Mouse (Mus musculus): Measurements from ENCODE around the gene Olfr551. TPM values are rescaled to one million over a fixed set of nuclear protein-coding genes. Genes with fewer than 3 reads are reported as not detected.

The Olfr551 gene
- polyA plus RNA-seq, 1 experiment from 2014 or later, result not detected

DNA sequence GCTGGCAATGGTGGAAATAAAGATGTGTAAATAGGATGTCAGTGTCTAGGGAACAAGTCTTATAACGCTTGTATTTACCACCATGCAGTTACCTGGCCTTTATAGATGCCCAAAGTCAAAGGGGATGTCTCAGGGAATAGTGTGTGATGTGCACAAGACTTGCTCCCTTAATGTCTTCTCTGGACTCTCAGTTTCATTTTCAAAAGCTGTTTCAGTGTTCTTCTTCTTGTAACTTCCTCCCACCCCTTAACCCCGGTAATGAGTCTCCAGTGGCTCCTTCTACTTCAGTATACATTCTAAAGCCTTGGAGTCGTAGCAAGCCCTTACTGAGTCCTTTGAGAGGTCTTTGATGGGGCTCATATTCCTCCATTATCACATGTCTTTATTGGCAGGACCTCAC is 38.4 kb downstream of the Olfr551 start:
- no peaks in the 10 kb centered on the region for H3K9me3 ChIP-seq
- no peaks in the 10 kb centered on the region for H3K36me3 ChIP-seq (replicated peaks)
- no peak overlapping the region for H3K4me3 ChIP-seq
- no peaks in the 10 kb centered on the region for H3K4me1 ChIP-seq
- no peak for DNase-seq (ENCODE audit: low spot score)
- H3K27me3 ChIP-seq (replicated peaks; ENCODE audit: low read depth, poor library complexity, severe bottlenecking), result no peaks in the 10 kb centered on the region
- WGBS, result 84% methylated on average over 3 of the region's 3 CpGs
- no peak overlapping the region for H3K27ac ChIP-seq (replicated peaks)

DNA sequence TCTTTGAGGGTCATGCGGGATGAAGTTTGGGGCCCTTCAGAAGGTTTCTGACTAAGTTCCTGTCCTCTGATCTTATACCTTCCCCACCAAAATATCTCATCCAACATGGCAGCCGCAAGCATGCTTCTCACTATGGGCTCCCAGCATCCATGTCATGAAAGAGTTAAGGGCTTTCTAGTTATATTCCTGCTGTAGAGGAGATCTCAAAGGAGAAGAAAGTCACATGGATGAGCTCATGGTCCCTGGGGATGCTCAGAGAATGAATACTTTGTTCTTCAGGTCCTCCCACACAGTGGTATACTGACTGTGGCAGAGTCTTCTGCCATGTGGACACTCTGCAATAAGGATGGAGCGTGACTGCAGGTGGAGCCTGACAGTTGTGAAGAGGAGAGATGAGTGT is 42.1 kb downstream of the Olfr551 start, which contains the start of gene Olfr549:
Olfr549 (plus strand) TSS at position 301 of the 400 bp plus-strand sequence.
- no peak for DNase-seq (ENCODE audit: low spot score)
- no peaks in the 10 kb centered on the region for H3K36me3 ChIP-seq (replicated peaks)
- H3K4me3 ChIP-seq, result no peak within 1 kb of the TSS
- no peaks in the 10 kb centered on the region for H3K9me3 ChIP-seq
- no peaks in the 10 kb centered on the region for H3K4me1 ChIP-seq
- WGBS, result 91% methylated on average over 3 of the region's 3 CpGs
- no peaks in the 10 kb centered on the region for H3K27me3 ChIP-seq (replicated peaks; ENCODE audit: low read depth, poor library complexity, severe bottlenecking)
- no peak within 1 kb of the TSS for H3K27ac ChIP-seq (replicated peaks)

DNA sequence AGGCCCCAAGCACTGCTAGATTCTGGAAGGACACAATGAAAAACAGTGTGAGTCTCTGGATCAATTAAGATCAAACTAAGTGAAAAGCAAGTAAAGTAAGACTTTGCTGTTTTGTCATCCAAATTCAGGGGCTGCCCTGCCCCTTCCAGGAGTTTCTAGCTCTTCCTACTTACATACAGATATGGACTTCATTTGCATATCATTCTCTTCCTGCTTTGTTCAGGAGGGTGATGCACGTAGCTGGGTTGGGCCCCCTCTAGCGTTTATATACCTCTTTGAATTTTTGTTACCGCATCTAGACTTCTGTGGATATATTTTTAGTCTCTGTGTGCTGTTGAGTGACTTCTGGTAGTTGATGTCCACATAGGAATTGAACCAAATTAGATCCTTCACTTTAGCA is 50.4 kb downstream of the Olfr551 start:
- WGBS, result 67% methylated on average over 3 of the region's 3 CpGs
- Histone ChIP-seq H3K27ac (replicated peaks) (no peak overlapping the region), H3K27me3 (replicated peaks; ENCODE audit: low read depth, poor library complexity, severe bottlenecking) (no peaks in the 10 kb centered on the region), H3K36me3 (replicated peaks) (no peaks in the 10 kb centered on the region), H3K9me3 (no peaks in the 10 kb centered on the region), H3K4me1 (no peaks in the 10 kb centered on the region), H3K4me3 (no peak overlapping the region)
- no peak for DNase-seq (ENCODE audit: low spot score)

- WGBS, result 81% methylated on average over 2 of the region's 2 CpGs
- no peaks in the 10 kb centered on the region for H3K36me3 ChIP-seq (replicated peaks)
- DNase-seq (ENCODE audit: low spot score), result no peak
- no peaks in the 10 kb centered on the region for H3K4me1 ChIP-seq
- H3K9me3 ChIP-seq, result no peaks in the 10 kb centered on the region
- H3K27me3 ChIP-seq (replicated peaks; ENCODE audit: low read depth, poor library complexity, severe bottlenecking), result no peaks in the 10 kb centered on the region
- H3K27ac ChIP-seq (replicated peaks), result no peak within 1 kb of the TSS
- no peak within 1 kb of the TSS for H3K4me3 ChIP-seq
Measured at GRCm38 (mm10) chr7:102540596-102540995, 51.1 kb downstream of the Olfr551 start, which contains the start of gene Olfr548-ps1. Gene Olfr548-ps1 (plus strand): TSS chr7:102540896.

DNA sequence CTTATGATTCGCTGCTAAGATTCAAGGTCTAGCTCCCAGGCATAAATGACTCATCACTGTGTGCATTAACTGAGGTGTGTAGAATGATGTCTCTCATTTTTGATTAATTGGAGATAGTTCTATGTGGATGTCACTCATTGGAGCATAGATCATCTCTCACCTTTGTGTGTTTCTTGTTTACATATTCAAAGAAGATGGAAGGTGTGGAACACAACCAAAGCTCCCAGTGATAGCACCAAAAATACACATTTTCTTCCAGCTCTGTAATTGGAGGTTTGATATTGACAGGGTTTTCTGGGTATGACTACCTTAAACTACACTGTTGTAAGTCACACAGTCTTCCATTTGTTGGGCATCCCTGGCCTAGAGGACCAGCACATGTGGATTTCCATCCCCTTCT is 57.2 kb downstream of the Olfr551 start, which contains the start of gene Olfr547:
Olfr547 (plus strand) TSS at position 301 of the 400 bp plus-strand sequence.
- WGBS, result 84% methylated on average over 1 of the region's 1 CpGs
- no peak within 1 kb of the TSS for H3K4me3 ChIP-seq
- no peaks in the 10 kb centered on the region for H3K4me1 ChIP-seq
- H3K36me3 ChIP-seq (replicated peaks), result no peaks in the 10 kb centered on the region
- no peaks in the 10 kb centered on the region for H3K9me3 ChIP-seq
- DNase-seq (ENCODE audit: low spot score), result no peak
- no peaks in the 10 kb centered on the region for H3K27me3 ChIP-seq (replicated peaks; ENCODE audit: low read depth, poor library complexity, severe bottlenecking)
- H3K27ac ChIP-seq (replicated peaks), result no peak within 1 kb of the TSS

Other genes starting within 250 kb of the Olfr551 start
- gene Rrm1, start 150.2 kb downstream of the Olfr551 start, polyA plus RNA-seq (2016; fragmentation: Nextera tagmentation; extraction: Ambion mirVana), result 267 and 280 TPM in 2 replicates
- gene Olfr543, start 110.2 kb downstream of the Olfr551 start, polyA plus RNA-seq (2016; fragmentation: Nextera tagmentation; extraction: Ambion mirVana), result 0.55 and 0.58 TPM in 2 replicates
- 0.10 and 0.13 TPM in 2 replicates for gene Olfr544, start 103.6 kb downstream of the Olfr551 start, polyA plus RNA-seq (2016; fragmentation: Nextera tagmentation; extraction: Ambion mirVana)
- gene Olfr545, start 92.3 kb downstream of the Olfr551 start, polyA plus RNA-seq (2016; fragmentation: Nextera tagmentation; extraction: Ambion mirVana), result 0.05 and 0.24 TPM in 2 replicates
- gene Olfr547, start 57.1 kb downstream of the Olfr551 start, polyA plus RNA-seq (2016; fragmentation: Nextera tagmentation; extraction: Ambion mirVana), result not detected in 2 replicates
- not detected in 2 replicates for gene Olfr548-ps1, start 51.0 kb downstream of the Olfr551 start, polyA plus RNA-seq (2016; fragmentation: Nextera tagmentation; extraction: Ambion mirVana)
- not detected in 2 replicates for gene Olfr549, start 42.0 kb downstream of the Olfr551 start, polyA plus RNA-seq (2016; fragmentation: Nextera tagmentation; extraction: Ambion mirVana)
- 0.24 and 0.54 TPM in 2 replicates for gene Trim21, start 26.4 kb downstream of the Olfr551 start, polyA plus RNA-seq (2016; fragmentation: Nextera tagmentation; extraction: Ambion mirVana)
- gene Olfr550, start 20.4 kb downstream of the Olfr551 start, polyA plus RNA-seq (2016; fragmentation: Nextera tagmentation; extraction: Ambion mirVana), result not detected in 2 replicates
- gene Olfr552, start 5.9 kb upstream of the Olfr551 start, polyA plus RNA-seq (2016; fragmentation: Nextera tagmentation; extraction: Ambion mirVana), result not detected in 2 replicates
- gene Olfr553, start 26.3 kb upstream of the Olfr551 start, polyA plus RNA-seq (2016; fragmentation: Nextera tagmentation; extraction: Ambion mirVana), result not detected in 2 replicates
- gene Olfr554, start 46.5 kb upstream of the Olfr551 start, polyA plus RNA-seq (2016; fragmentation: Nextera tagmentation; extraction: Ambion mirVana), result not detected in 2 replicates
- not detected in 2 replicates for gene Olfr555, start 66.9 kb upstream of the Olfr551 start, polyA plus RNA-seq (2016; fragmentation: Nextera tagmentation; extraction: Ambion mirVana)
- not detected in 2 replicates for gene Olfr556, start 73.0 kb upstream of the Olfr551 start, polyA plus RNA-seq (2016; fragmentation: Nextera tagmentation; extraction: Ambion mirVana)
- 10.9 and 13.2 TPM in 2 replicates for gene Trim68, start 95.4 kb upstream of the Olfr551 start, polyA plus RNA-seq (2016; fragmentation: Nextera tagmentation; extraction: Ambion mirVana)
- gene Olfr557, start 104.0 kb upstream of the Olfr551 start, polyA plus RNA-seq (2016; fragmentation: Nextera tagmentation; extraction: Ambion mirVana), result not detected in 2 replicates
- gene Olfr558, start 110.3 kb upstream of the Olfr551 start, polyA plus RNA-seq (2016; fragmentation: Nextera tagmentation; extraction: Ambion mirVana), result 0.09 TPM in 1 of 2 replicates, not detected in the other
- not detected in 2 replicates for gene Olfr33, start 127.2 kb upstream of the Olfr551 start, polyA plus RNA-seq (2016; fragmentation: Nextera tagmentation; extraction: Ambion mirVana)
- gene Olfr559, start 135.6 kb upstream of the Olfr551 start, polyA plus RNA-seq (2016; fragmentation: Nextera tagmentation; extraction: Ambion mirVana), result not detected in 2 replicates
- not detected in 2 replicates for gene Olfr560, start 167.5 kb upstream of the Olfr551 start, polyA plus RNA-seq (2016; fragmentation: Nextera tagmentation; extraction: Ambion mirVana)
- not detected in 2 replicates for gene Olfr78, start 167.6 kb upstream of the Olfr551 start, polyA plus RNA-seq (2016; fragmentation: Nextera tagmentation; extraction: Ambion mirVana)
- gene Olfr561, start 179.3 kb upstream of the Olfr551 start, polyA plus RNA-seq (2016; fragmentation: Nextera tagmentation; extraction: Ambion mirVana), result not detected in 2 replicates
- gene Olfr564, start 211.6 kb upstream of the Olfr551 start, polyA plus RNA-seq (2016; fragmentation: Nextera tagmentation; extraction: Ambion mirVana), result not detected in 2 replicates